ENCODE assay signal across 15 mouse cellular contexts in genomic region chr4:101393292-101393711, GRCm38 (mm10). TPM values are rescaled to one million over a fixed set of nuclear protein-coding genes. Genes with fewer than 3 reads are reported as not detected.
DNase-seq lines count a peak whose midpoint lies in the region; ATAC-seq and TF ChIP-seq lines count a peak whose summit lies in the region.
"Had no signal": no experiment of that assay in that cellular context is flagged by ENCODE, and none has a peak within 500 bp of the region (broad histone marks: within the 10 kb centered on the region; RNA-seq: fewer than 3 reads in every experiment).

No protein-coding gene starts in this region.

- no peak overlapping the region for H3K4me2 ChIP-seq in lung, embryonic 14.5 days
- 0 out of 2 replicates have a peak overlapping the region, but pooled peaks have one; percentile 10 for H3K4me2 ChIP-seq in heart, postnatal 0 days (ENCODE audit: low read depth, low read length)
- H3K4me2 ChIP-seq in stomach, embryonic 15.5 days, result no peak overlapping the region

- DNase-seq in lung, embryonic 14.5 days, result peak; percentile 32
- DNase-seq in lung, adult 2 months, result no peak
- peak; percentile 38 for DNase-seq in heart, postnatal 0 days (ENCODE audit: low spot score)
- DNase-seq in liver, adult 2 months (ENCODE audit: extremely low read depth, low read depth, low spot score), result peak; percentile 98
- DNase-seq in T-cell, adult 2 months (ENCODE audit: low spot score), result no peak
- no peak for DNase-seq in frontal cortex, postnatal 36 days (ENCODE audit: low spot score in 2 of 2)
- DNase-seq: adrenal gland, postnatal 10 days; gastrocnemius, postnatal 36 days; left cerebral cortex, postnatal 4 days had no signal

- H3K4me3 ChIP-seq in lung, embryonic 14.5 days (ENCODE audit: low read depth, low read length), result no peak overlapping the region
- H3K4me3 ChIP-seq in lung, adult 2 months (replicated peaks; ENCODE audit: extremely low read depth, low read depth, low read length), result no peak overlapping the region
- H3K4me3 ChIP-seq in heart, postnatal 0 days (ENCODE audit: low read depth, low read length), result no peak overlapping the region
- no peak overlapping the region for H3K4me3 ChIP-seq in liver, adult 2 months (ENCODE audit: insufficient read depth, low read depth, low read length)
- no peak overlapping the region for H3K4me3 ChIP-seq in stomach, embryonic 15.5 days (replicated peaks)
- H3K4me3 ChIP-seq: erythroblast, embryonic 14.5 days; megakaryocyte, embryonic 14.5 days had no signal

- peaks cover 8% of the 10 kb centered on the region for H3K4me1 ChIP-seq in lung, embryonic 14.5 days (ENCODE audit: insufficient read depth)
- H3K4me1 ChIP-seq in lung, adult 2 months (ENCODE audit: control insufficient read depth, insufficient read depth, low read length), result no peaks in the 10 kb centered on the region
- no peaks in the 10 kb centered on the region for H3K4me1 ChIP-seq in heart, postnatal 0 days (ENCODE audit: control insufficient read depth, insufficient read depth)
- peaks cover 6% of the 10 kb centered on the region for H3K4me1 ChIP-seq in liver, adult 2 months (ENCODE audit: control insufficient read depth, insufficient read depth, low read length)
- H3K4me1 ChIP-seq in stomach, embryonic 15.5 days, result no peaks in the 10 kb centered on the region

- 0 out of 2 replicates have a peak overlapping the region, but pooled peaks have one; percentile 43 for H3K27ac ChIP-seq in lung, embryonic 14.5 days (ENCODE audit: low read depth)
- H3K27ac ChIP-seq in heart, postnatal 0 days (ENCODE audit: low read depth), result no peak overlapping the region
- H3K27ac ChIP-seq in liver, adult 2 months (replicated peaks; ENCODE audit: insufficient read depth, low read depth, low read length), result 0 out of 2 replicates have a peak overlapping the region, but pooled peaks have one; percentile 13
- H3K27ac ChIP-seq in stomach, embryonic 15.5 days, result no peak overlapping the region
- H3K27ac ChIP-seq: hindbrain, postnatal 0 days; kidney, postnatal 0 days had no signal

- no peak for TF ChIP-seq EP300 in heart, postnatal 0 days (IDR thresholded peaks at IDR 0.05; ENCODE audit: low read depth)

- H3K9me3 ChIP-seq in lung, embryonic 14.5 days (ENCODE audit: low read depth, low read length), result no peaks in the 10 kb centered on the region
- no peaks in the 10 kb centered on the region for H3K9me3 ChIP-seq in heart, postnatal 0 days (replicated peaks; ENCODE audit: control insufficient read depth, low read length)
- H3K9me3 ChIP-seq in stomach, embryonic 15.5 days, result no peaks in the 10 kb centered on the region
- H3K9me3 ChIP-seq: megakaryocyte, embryonic 14.5 days had no signal

- H3K27me3 ChIP-seq in lung, embryonic 14.5 days (ENCODE audit: insufficient read depth, low read length), result no peaks in the 10 kb centered on the region
- H3K27me3 ChIP-seq in heart, postnatal 0 days (ENCODE audit: control insufficient read depth, insufficient read depth, low read length), result no peaks in the 10 kb centered on the region
- no peaks in the 10 kb centered on the region for H3K27me3 ChIP-seq in liver, adult 2 months (ENCODE audit: control insufficient read depth, insufficient read depth, low read length)
- H3K27me3 ChIP-seq in stomach, embryonic 15.5 days (replicated peaks), result no peaks in the 10 kb centered on the region
- H3K27me3 ChIP-seq: CH12.LX had no signal

- H3K79me2 ChIP-seq in liver, adult 2 months (ENCODE audit: control insufficient read depth, insufficient read depth, low read length), result no peaks in the 10 kb centered on the region

- peak; percentile 70; the same call in 1 of the 2 replicates for ATAC-seq in lung, embryonic 14.5 days (ENCODE audit: insufficient read depth)
- ATAC-seq in heart, postnatal 0 days (ENCODE audit: insufficient read depth, low read depth), result peak; percentile 77
- peak; percentile 96 for ATAC-seq in stomach, embryonic 15.5 days (ENCODE audit: insufficient read depth, low FRiP score, low read depth)
- ATAC-seq: hindbrain, postnatal 0 days had no signal

- TF ChIP-seq CTCF in lung, embryonic 14.5 days (IDR thresholded peaks at IDR 0.05; ENCODE audit: low read depth), result no peak
- no peak for TF ChIP-seq CTCF in lung, adult 2 months (IDR thresholded peaks at IDR 0.05; ENCODE audit: insufficient read depth, low read length)
- TF ChIP-seq CTCF in heart, postnatal 0 days (IDR thresholded peaks at IDR 0.05; ENCODE audit: low read depth), result no peak
- no peak for TF ChIP-seq CTCF in liver, adult 2 months (IDR thresholded peaks at IDR 0.05; ENCODE audit: low read depth, low read length)

- H3K9ac ChIP-seq in lung, embryonic 14.5 days, result no peak overlapping the region
- H3K9ac ChIP-seq in heart, postnatal 0 days (replicated peaks; ENCODE audit: low read depth, low read length), result no peak overlapping the region
- no peak overlapping the region for H3K9ac ChIP-seq in liver, adult 2 months (ENCODE audit: low read depth, low read length)
- H3K9ac ChIP-seq in stomach, embryonic 15.5 days, result no peak overlapping the region

- no peaks in the 10 kb centered on the region for H3K36me3 ChIP-seq in lung, embryonic 14.5 days (ENCODE audit: insufficient read depth)
- no peaks in the 10 kb centered on the region for H3K36me3 ChIP-seq in heart, postnatal 0 days (replicated peaks; ENCODE audit: control insufficient read depth, insufficient read depth, low read length)
- no peaks in the 10 kb centered on the region for H3K36me3 ChIP-seq in liver, adult 2 months (ENCODE audit: control insufficient read depth, insufficient read depth, low read length)
- no peaks in the 10 kb centered on the region for H3K36me3 ChIP-seq in stomach, embryonic 15.5 days

- TF ChIP-seq POLR2A in lung, adult 2 months (IDR thresholded peaks at IDR 0.05; ENCODE audit: borderline replicate concordance, extremely low read depth, low read depth, low read length), result no peak
- TF ChIP-seq POLR2A in liver, adult 2 months (IDR thresholded peaks at IDR 0.05; ENCODE audit: extremely low read depth, insufficient read depth, low read length), result no peak

- 30% methylated on average over 5 of the region's 5 CpGs for WGBS in lung, embryonic 14.5 days
- WGBS in lung, adult 2 months, result 46% methylated on average over 5 of the region's 5 CpGs
- WGBS in heart, postnatal 0 days, result 23% methylated on average over 5 of the region's 5 CpGs
- 23% methylated on average over 5 of the region's 5 CpGs for WGBS in liver, adult 2 months
- WGBS in stomach, embryonic 15.5 days, result 45% methylated on average over 5 of the region's 5 CpGs

RNA-seq across cellular contexts. Expression of gene Ak4, which starts 25.8 kb away (rescaled TPM):
- polyA plus RNA-seq in lung, embryonic 14.5 days (2014; fragmentation: Nextera tagmentation; extraction: Ambion mirVana), result 5.2 and 5.9 TPM in 2 replicates
- 1.6 and 1.7 TPM in 2 replicates for polyA plus RNA-seq in lung, adult 2 months (2012; rRNA removed)
- total RNA-seq in heart, postnatal 0 days (2014; rRNA removed; ENCODE audit: low replicate concordance), result 11.0 and 18.4 TPM in 2 replicates
- 4.6 and 5.3 TPM in 2 replicates for polyA plus RNA-seq in heart, postnatal 0 days (2015; fragmentation: Nextera tagmentation; extraction: Ambion mirVana)
- 55.7 and 58.7 TPM in 2 replicates for total RNA-seq in liver, adult 2 months (2014; rRNA removed)
- polyA plus RNA-seq in liver, adult 2 months (2012; rRNA removed), result 14.7 and 16.0 TPM in 2 replicates
- polyA plus RNA-seq in stomach, embryonic 15.5 days (2015; fragmentation: Nextera tagmentation; extraction: Ambion mirVana), result 20.7 and 23.4 TPM in 2 replicates

Comparison
In these comparisons a context has a peak if more than half of its experiments do, and no peak if none do; other contexts are left out.
1. DNase-seq: peak in lung, embryonic 14.5 days (single experiment), heart, postnatal 0 days (single experiment) and liver, adult 2 months (single experiment); none in lung, adult 2 months (single experiment), T-cell, adult 2 months (single experiment) and frontal cortex, postnatal 36 days (0 of 2).
2. H3K27ac ChIP-seq: peak in lung, embryonic 14.5 days (single experiment) and liver, adult 2 months (single experiment); none in heart, postnatal 0 days (single experiment) and stomach, embryonic 15.5 days (single experiment).
3. Peak in every context shown above with its lines, with median percentiles within 50 percentile points of each other: ATAC-seq.